In the genomic region with DNA sequence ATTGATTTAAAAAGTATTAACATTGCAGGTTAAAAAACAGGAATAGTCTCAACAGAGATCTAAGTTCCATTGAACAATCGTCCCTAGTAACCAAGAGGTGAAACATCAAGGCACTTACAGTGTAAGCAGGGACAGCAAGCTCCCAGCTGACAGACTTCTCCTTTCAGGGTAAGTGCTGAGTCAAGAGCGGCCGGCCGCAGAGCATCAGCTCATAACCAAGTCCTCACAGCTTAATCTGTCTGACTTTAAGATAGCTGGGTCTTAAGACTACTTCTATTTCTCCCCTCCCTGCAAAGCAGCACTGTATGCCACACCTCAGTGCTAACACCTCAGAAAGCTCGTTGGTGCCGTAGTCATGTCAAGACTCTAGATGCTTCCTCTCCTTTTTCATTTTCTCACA, we compare ENCODE assay signal across 12 mouse cellular contexts. TPM values are rescaled to one million over a fixed set of nuclear protein-coding genes. Genes with fewer than 3 reads are reported as not detected.
DNase-seq lines count a peak whose midpoint lies in the region; ATAC-seq and TF ChIP-seq lines count a peak whose summit lies in the region.
"Had no signal": no experiment of that assay in that cellular context is flagged by ENCODE, and none has a peak within 500 bp of the region (broad histone marks: within the 10 kb centered on the region; RNA-seq: fewer than 3 reads in every experiment).

No protein-coding gene starts in this region.

- WGBS in heart, embryonic 11.5 days (ENCODE audit: insufficient replicate concordance): 26% methylated on average over 6 of the region's 6 CpGs
- 10% methylated on average over 6 of the region's 6 CpGs for WGBS in heart, postnatal 0 days

- no peaks in the 10 kb centered on the region for H3K36me3 ChIP-seq in heart, embryonic 11.5 days (ENCODE audit: control insufficient read depth, insufficient read depth, low read length)
- no peaks in the 10 kb centered on the region for H3K36me3 ChIP-seq in heart, postnatal 0 days (replicated peaks; ENCODE audit: control insufficient read depth, insufficient read depth, low read length)
- H3K36me3 ChIP-seq: intestine, embryonic 15.5 days; midbrain, embryonic 13.5 days had no signal

- H3K27ac ChIP-seq in heart, embryonic 11.5 days (ENCODE audit: low read depth, low read length): no peak overlapping the region
- H3K27ac ChIP-seq in heart, postnatal 0 days (ENCODE audit: low read depth): no peak overlapping the region
- H3K27ac ChIP-seq: embryonic facial prominence, embryonic 10.5 days; intestine, embryonic 15.5 days; midbrain, embryonic 13.5 days had no signal

- H3K9me3 ChIP-seq in heart, embryonic 11.5 days (replicated peaks; ENCODE audit: control insufficient read depth, low read length): no peaks in the 10 kb centered on the region
- no peaks in the 10 kb centered on the region for H3K9me3 ChIP-seq in heart, postnatal 0 days (replicated peaks; ENCODE audit: control insufficient read depth, low read length)
- H3K9me3 ChIP-seq: embryonic facial prominence, embryonic 10.5 days; intestine, embryonic 15.5 days; midbrain, embryonic 13.5 days had no signal

- no peak for TF ChIP-seq CTCF in heart, postnatal 0 days (IDR thresholded peaks at IDR 0.05; ENCODE audit: low read depth)

- no peak for TF ChIP-seq EP300 in heart, postnatal 0 days (IDR thresholded peaks at IDR 0.05; ENCODE audit: low read depth)

- H3K4me2 ChIP-seq in heart, embryonic 11.5 days: peak overlapping the region; percentile 29
- 0 out of 2 replicates have a peak overlapping the region, but pooled peaks have one; percentile 0 for H3K4me2 ChIP-seq in heart, postnatal 0 days (ENCODE audit: low read depth, low read length)
- H3K4me2 ChIP-seq: intestine, embryonic 15.5 days; midbrain, embryonic 13.5 days had no signal

- H3K9ac ChIP-seq in heart, embryonic 11.5 days (ENCODE audit: low read depth, low read length): no peak overlapping the region
- no peak overlapping the region for H3K9ac ChIP-seq in heart, postnatal 0 days (replicated peaks; ENCODE audit: low read depth, low read length)
- H3K9ac ChIP-seq: intestine, embryonic 15.5 days; midbrain, embryonic 13.5 days had no signal

- no peaks in the 10 kb centered on the region for H3K27me3 ChIP-seq in heart, embryonic 11.5 days (ENCODE audit: control insufficient read depth, insufficient read depth, low read length)
- H3K27me3 ChIP-seq in heart, postnatal 0 days (ENCODE audit: control insufficient read depth, insufficient read depth, low read length): no peaks in the 10 kb centered on the region
- H3K27me3 ChIP-seq: intestine, embryonic 15.5 days; midbrain, embryonic 13.5 days had no signal

- no peak overlapping the region for H3K4me3 ChIP-seq in heart, embryonic 11.5 days (ENCODE audit: low read depth, low read length)
- no peak overlapping the region for H3K4me3 ChIP-seq in heart, postnatal 0 days (ENCODE audit: low read depth, low read length)
- H3K4me3 ChIP-seq: embryonic facial prominence, embryonic 10.5 days; intestine, embryonic 15.5 days; midbrain, embryonic 13.5 days had no signal

- intact Hi-C loops in heart, postnatal 25 days (cut with DNase I): no loop called here

- H3K4me1 ChIP-seq in heart, embryonic 11.5 days (ENCODE audit: control insufficient read depth, insufficient read depth, low read length): peaks cover 36% of the 10 kb centered on the region
- peaks cover 46% of the 10 kb centered on the region for H3K4me1 ChIP-seq in heart, postnatal 0 days (ENCODE audit: control insufficient read depth, insufficient read depth)

- DNase-seq in heart, postnatal 25 days (ENCODE audit: low spot score): no peak
- peak; percentile 20 for DNase-seq in thymus, postnatal 14 days
- no peak for DNase-seq in thymus, adult 18-20 months
- DNase-seq in heart, postnatal 0 days (ENCODE audit: low spot score): no peak
- DNase-seq in embryo, embryonic 9.5 days (ENCODE audit: extremely low spot score): no peak
- DNase-seq in cerebellum, adult 8-10 months: no peak
- DNase-seq: retina, postnatal 1 day had no signal

- ATAC-seq in heart, embryonic 11.5 days (replicated peaks; ENCODE audit: insufficient number of reproducible peaks, low FRiP score, low TSS enrichment): no peak; the same call in 1 of the 2 replicates
- ATAC-seq in heart, postnatal 0 days (ENCODE audit: insufficient read depth, low read depth): no peak
- peak; percentile 47; the same call in 1 of the 2 replicates for ATAC-seq in neutrophil, adult 5-6 weeks (ENCODE audit: extremely low read depth, insufficient number of reproducible peaks, low FRiP score, poor library complexity, severe bottlenecking)
- ATAC-seq: intestine, embryonic 15.5 days; midbrain, embryonic 13.5 days had no signal

RNA-seq across cellular contexts. Expression of gene Scaf4, which starts 5.2 kb away (rescaled TPM):
- 20.1 and 22.0 TPM in 2 replicates for polyA plus RNA-seq in heart, embryonic 11.5 days (2014; fragmentation: Nextera tagmentation; extraction: Ambion mirVana)
- 10 to 100 TPM; 17.5 to 21.8 TPM for total RNA-seq in heart, postnatal 25 days (2021)
- 3.9 and 15.7 TPM in 2 replicates for total RNA-seq in heart, postnatal 0 days (2014; rRNA removed; ENCODE audit: low replicate concordance)
- polyA plus RNA-seq in heart, postnatal 0 days (2015; fragmentation: Nextera tagmentation; extraction: Ambion mirVana): 8.7 and 9.5 TPM in 2 replicates
- 46.8 and 50.0 TPM in 2 replicates for total RNA-seq in neutrophil, adult 5-6 weeks (2017)

RNA-seq across cellular contexts. Expression of gene Sod1, which starts 58.5 kb away (rescaled TPM):
- 1,124 and 1,155 TPM in 2 replicates for polyA plus RNA-seq in heart, embryonic 11.5 days (2014; fragmentation: Nextera tagmentation; extraction: Ambion mirVana)
- total RNA-seq in heart, postnatal 25 days (2021): 100 to 1,000 TPM; 445 to 458 TPM
- total RNA-seq in heart, postnatal 0 days (2014; rRNA removed; ENCODE audit: low replicate concordance): 155 and 222 TPM in 2 replicates
- 1,411 and 1,533 TPM in 2 replicates for polyA plus RNA-seq in heart, postnatal 0 days (2015; fragmentation: Nextera tagmentation; extraction: Ambion mirVana)
- total RNA-seq in neutrophil, adult 5-6 weeks (2017): 234 and 238 TPM in 2 replicates
